Mouse (Mus musculus) right cerebral cortex, adult 18-20 months (tissue): ENCODE results near the gene Prmt7.

Experiments used
- DNase-seq: peaks from one replicate; pipeline ENCODE4 v3.0.0; 2022; ENCODE audit warnings: mixed read lengths

Gene Prmt7

DNA sequence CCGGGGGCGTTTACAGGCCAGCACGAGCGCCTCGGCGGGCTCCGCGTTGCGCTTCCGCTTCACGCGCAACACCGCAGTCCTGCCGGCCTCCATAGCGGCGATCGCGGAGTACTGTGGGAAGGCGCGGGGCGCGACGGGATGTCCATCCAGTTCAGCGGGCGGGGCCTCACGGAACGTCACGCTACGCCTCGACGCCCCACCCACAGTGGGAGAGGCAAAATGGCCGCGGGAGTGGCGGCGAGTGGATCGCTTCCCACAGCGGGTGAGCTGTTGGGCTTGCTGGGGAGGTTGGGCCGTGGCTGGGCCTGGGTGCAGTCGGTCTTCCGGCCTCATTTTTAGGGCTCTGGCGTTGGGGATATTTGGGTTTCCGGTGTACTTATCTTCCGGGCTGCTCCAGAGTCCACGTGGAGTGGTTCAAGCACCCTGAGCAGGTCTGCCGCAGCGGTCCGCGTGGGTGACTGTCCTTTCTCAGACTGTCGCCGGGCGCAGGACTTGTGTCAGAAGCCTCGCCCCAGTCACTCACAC lies at the start of gene Prmt7, which contains the start of gene Slc7a6os:
TSS of gene Prmt7 (plus strand) at position 116 of the 525 bp plus-strand sequence.
TSS of gene Slc7a6os (minus strand) at position 115 of the 525 bp plus-strand sequence.
- peak; percentile 97 for DNase-seq

DNA sequence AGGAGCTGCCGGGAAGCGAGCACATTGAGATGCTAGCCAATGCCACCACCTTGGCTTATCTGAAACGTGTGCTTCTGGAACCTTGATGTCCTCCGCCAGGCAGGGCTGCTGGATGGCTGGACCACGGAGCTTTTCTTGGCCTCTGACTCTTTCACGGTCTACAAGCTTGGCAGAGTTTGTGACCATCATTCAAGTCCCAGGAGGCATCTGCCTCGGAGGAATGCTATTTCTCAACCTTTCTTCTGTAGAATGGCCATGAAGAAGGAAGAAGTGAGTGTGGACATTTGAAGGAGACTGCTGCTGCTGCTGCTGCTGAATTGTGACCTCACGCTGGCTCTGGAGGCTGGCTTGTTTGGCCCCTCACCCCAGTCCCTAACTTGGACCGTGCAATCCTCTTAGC lies 47.5 kb upstream of the Prmt7 start:
- no peak for DNase-seq

DNA sequence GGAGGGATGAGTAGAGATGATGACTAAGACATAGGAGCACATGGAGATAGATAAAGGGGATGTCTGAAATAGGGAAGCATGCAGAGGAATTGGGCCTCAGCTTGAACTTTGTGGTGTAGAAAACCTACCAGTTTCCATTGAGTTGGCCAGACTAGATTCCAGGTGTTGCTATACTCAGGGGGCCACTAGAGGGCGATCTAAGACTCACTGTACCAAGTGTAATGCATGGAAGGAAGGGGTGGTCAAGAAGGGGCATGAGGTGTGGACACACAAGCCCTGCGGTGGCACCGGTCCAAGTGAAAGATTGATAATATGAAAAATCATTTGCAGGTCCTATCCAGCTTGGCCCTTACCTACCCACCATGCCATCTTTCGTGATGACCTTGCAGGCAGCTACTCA lies 45.3 kb upstream of the Prmt7 start:
- DNase-seq, result peak; percentile 69

DNA sequence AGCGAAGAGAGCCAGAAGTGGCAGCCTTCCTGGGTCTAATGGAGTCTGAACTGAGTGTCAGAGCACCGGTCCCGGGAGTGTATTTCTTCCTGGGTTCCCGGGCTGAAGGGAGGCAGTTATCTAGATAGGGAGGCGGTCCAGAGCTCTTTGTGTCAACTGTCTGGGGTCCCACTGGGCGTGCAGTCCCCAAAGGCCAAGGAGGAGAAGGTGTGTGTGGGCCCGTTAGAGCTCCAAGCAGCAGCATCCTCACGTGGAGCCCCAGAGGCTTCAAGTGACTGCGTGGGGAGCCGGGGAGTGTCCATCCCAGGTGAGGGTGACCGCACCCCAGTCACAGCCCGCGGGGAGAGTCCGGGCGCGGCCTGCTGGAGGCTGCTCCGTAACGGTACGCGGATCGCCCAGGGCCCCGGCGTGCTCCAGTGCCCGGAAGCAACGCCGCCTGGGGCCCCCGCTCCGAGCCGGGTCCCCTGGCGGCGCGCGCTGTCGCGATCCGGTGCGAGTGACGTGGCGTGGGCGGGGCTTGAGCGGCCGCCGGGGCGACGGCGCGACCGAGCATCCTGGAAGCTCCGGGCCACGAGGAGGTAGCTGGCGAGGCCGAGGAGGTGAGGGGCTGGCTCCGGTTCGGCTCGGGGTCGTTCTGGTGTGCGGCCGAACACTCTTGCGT lies 42.2 kb upstream of the Prmt7 start, which contains the start of gene Slc7a6:
TSS of gene Slc7a6 (plus strand) at position 502 of the 661 bp plus-strand sequence.
- peak; percentile 92 for DNase-seq

DNA sequence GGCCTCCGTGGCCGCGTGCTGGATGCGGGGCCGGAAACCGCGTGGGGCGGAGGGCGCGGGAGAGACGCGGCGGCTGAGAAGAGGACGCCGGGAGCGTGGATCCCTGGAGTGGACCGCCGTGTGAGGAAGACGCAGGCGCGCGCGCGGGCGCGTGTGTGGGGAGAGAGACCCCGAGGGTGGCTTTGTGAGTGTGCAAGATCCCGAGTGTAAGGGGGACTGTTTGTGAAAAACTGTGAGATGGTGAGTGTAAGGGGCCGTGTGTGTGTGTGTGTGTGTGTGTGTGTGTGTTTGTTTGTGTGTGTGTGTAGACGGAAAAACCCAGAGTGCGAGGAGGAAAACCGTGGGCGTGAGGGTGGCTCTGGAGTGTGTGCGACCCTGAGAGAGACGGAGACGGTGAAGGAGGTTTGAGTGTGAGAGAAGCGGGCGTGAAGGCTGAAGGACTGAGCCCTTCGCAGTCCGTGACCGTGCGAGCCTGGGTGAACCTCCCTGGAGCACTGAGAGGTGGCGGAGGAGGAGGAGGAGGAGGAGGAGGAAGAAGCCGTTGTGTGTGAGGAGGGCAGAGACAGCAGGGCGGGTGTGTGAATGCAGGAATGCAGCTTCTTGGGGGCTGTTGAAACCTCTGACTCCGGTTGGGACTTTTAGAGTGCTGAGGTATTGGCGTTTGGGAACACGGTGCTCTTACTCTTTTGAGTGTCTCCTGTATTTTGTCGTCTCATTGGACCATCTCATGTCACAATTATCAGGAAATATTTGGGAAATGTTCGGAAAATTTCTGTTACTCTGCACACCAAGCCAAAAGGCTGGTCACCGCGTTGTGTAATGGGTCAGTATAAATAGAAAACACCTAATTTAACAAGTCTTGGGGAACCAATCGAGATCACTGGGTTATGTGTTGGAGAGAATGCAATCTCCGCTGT lies 41.5 kb upstream of the Prmt7 start:
- DNase-seq, result peak; percentile 40

DNA sequence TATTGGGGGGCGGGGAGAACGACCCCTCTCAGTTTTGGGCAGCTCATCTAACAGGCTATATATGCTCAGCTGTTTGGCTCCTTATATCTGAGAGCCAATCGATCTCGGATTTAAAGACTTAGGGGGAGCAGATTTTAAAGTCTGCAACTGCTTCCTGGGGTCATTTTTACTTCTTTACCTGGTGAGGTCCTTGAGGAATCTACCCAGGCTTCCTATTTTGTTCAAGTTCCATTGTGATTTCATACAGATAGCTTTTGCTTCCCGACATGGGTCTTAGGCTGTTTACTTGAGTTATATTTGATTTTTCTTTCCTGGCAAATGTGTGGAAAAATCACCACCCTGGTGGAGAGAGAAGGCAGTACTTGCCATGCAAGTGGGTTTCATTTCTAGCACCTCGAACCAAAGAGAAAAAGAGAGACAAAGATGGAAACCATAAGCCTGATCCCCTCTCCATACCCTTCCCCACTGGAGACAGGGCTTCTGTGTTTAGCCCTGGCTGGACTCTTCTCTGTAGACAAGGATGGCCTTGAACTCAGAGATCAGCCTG lies 40.7 kb upstream of the Prmt7 start:
- DNase-seq, result no peak

DNA sequence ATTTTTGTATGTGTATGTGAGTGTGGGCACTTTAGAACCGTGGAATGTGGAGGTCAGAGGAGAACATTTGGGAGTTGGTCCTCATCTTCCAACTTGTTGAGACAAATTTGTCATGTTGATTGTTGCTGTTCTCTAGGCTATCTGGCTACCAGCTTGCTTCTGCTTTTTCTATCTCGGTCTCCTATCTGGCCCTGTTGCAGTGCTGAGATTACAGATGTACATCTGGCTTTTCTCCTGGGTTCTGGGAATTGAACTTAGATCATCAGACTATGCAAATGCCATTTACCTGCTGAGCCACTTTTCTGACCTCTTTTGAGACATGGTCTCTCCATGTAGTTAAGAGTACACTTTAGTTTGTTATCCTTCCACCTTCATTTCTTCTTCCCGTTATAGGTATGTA lies 37.2 kb upstream of the Prmt7 start:
- DNase-seq, result no peak

DNA sequence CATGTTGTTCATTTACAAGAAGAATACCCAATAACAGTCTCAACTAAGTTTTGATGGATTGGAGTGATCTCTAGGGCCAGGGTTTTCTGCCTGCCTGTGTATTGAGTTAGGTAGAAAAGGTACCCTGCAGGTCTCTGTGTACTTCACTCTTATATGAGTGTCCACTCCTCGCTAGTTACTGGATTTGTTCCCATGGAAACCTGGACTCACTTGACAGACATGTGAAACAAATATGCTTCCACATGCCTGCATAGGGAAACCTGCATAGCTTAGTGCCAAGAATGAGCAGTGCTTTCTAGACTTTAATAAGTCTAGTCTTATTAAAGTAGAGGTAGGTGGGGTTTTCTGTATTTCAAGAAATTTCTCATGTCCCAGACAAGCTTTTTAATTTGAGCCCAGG lies 33.8 kb upstream of the Prmt7 start:
- no peak for DNase-seq

DNA sequence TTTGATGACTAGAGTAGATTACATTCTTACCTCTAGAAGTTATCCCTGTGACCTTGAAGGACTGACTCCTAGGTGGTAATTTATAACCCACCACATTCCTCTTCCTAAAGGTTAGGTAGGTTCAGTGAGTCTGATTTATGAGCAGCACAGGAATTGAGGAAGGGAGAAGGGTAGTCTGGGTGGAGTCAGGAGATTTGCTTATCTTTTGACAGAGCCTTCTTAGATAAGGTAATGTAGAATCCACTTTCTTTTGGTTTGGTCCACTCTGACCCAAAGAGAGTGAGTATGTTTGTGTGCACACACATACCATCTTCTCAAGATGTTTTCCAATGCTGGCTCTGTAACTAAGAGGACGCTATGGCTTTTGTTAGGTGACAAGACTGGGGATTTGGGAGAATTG lies 33.1 kb upstream of the Prmt7 start:
- DNase-seq, result no peak

DNA sequence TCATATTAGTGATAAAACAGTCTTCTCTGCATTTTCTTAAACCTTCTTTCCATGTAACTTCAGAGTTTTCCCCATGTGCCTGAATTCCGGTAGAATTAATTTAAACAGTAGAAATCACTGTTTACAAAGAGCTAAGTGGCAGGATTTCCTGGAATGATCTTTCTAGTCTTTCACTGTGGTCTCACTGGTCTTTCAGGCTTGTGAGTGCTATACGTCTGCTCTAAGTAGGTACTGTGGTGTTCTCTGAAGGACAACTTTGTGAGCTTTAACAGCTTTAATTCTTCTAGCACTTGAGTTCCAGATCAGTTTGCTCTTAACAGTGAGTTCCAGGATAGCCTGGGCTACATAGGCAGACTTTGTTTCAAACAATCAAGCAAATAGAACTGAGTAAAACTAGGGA lies 32.3 kb upstream of the Prmt7 start:
- DNase-seq, result no peak

DNA sequence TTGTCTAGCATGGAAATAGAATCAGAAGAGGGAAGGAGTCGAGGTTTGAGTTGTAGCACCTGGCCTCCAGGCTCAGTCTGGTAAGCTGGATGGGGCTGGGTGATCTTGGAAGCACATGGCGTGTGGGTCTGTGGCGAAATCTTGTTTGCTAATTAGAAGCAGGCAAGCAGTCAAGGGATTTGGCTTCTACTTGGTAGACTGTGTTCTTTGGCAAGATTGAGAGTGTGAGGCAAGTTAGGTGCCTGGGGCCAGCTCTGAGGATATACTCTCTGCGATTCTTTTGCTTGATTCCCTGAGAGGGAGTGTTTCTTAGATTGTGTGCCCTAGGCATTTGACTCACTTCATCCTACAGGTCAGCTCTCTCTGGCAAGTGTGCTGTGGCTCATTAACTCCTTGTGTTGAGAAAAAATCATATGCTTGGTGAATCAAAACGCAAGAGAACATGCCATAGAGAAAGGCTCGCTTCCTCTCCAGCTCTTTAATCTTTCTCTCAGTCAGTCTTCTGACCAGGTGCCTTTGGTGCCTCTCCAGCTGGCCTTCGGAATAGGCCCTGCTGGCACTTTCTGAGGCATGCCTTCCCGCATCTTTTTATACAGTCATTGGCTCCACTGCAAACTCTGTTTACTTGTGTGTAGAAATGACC lies 25.0 kb upstream of the Prmt7 start:
- peak; percentile 28 for DNase-seq

DNA sequence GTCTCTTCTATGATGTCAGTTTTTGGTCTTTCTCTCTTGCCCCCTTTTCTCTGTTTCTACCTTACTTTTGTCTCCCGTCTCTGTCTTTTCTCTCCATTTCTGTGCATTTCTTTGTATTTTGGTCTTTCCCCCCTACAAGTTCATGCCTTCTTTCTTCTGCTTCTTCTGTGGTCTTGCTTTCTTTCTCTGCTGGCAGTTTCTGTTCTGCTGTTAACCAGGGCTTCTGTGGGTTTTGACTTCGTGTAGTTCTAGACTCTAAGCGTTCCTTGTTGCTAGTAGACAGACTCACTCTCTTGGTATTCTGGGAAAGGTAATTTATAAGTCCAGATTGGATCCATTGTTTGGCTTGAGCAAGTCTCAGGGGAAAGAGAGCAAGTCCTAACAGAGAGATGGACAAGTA lies 24.3 kb upstream of the Prmt7 start:
- no peak for DNase-seq

DNA sequence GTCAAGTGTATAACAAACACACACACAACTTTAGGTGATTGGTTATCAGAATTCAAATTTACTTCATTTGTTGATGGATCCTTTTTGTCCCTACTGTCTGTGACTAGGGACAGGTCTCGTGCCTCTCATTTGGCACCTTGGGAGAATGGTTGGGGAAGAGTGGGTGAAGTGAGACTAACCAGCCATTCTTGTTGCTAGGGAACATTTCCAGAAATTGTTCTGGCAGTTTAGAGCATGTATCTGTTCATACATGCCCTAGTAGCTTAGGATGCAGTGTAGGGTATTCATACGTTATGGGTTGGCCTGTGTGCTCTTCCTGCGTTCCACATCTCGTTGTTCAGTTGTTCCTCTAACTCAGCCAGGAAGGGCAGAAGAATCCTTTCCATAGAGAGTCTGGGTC lies 21.6 kb upstream of the Prmt7 start:
- DNase-seq, result no peak

DNA sequence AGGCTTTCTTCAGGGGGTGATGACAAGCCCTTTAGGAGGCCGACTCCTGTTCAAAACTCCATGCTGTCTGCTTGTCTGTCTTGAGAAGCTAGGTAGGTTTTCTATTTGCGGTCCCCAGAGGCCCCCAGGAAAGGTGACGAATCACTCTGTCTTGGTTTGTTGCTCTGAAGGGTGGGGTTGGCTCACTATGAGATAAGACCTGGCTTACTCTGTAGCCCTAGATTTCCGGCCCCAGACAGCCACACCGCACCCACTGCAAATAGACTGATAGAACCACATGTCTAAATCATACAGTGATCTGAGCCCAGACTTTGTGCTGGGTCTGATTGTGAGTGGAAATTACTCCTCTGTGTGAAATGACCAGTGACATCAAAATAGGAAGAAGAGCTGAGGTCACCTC lies 19.1 kb upstream of the Prmt7 start:
- DNase-seq, result no peak

DNA sequence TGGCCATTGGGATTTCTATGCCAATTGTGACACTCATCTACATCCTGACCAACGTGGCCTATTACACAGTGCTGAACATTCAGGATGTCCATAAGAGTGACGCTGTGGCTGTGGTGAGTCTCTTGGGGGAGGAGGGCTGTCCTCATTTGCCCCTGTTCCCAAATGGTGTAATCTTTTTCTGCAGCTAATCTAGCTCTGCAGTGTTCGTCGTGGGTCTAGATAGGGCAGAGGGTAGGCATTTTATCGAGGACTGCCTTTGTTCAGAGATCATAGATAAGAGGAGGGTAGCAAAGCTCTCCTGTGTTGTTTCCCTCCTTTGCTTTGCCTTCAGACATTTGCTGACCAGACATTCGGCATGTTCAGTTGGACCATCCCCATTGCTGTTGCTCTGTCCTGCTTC lies 17.6 kb upstream of the Prmt7 start:
- no peak for DNase-seq

DNA sequence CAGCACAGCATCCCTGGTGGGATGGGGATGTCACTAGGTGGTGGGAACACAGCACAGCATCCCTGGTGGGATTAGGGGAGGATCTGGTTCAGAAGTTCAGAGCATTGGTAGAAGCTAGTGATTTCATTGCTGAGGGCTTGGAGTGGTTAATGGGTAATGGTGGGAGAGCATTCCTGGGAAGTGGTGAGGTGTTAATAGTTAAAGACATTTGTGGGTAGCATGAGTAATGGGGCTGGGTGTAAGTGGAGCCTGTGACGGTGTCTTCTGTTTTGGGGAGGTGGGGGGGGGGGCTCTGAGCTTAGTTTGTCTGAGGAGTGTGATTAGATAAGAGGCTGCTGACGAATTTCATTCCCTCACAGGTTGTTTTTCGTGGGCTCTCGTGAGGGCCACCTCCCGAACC lies 16.7 kb upstream of the Prmt7 start:
- no peak for DNase-seq

DNA sequence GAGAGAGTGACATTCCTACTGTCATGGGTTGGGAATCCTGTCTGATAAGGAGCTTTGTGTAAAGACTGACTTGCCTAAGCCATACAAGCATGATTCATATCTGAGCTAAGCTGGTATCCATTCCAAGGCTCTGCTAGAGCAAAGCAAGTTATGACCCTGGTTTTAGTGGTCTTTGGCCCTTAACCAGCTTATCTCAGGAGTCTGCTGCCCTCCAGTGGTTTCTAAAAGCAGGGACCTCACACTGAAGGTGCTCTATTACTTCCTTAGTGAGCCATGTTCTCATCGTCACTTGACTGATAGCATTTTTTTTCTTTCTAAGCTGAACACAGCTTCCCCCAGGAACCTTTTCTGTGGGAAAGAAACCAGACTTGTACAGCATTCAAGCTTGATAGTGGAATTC lies 12.0 kb upstream of the Prmt7 start:
- DNase-seq, result no peak

DNA sequence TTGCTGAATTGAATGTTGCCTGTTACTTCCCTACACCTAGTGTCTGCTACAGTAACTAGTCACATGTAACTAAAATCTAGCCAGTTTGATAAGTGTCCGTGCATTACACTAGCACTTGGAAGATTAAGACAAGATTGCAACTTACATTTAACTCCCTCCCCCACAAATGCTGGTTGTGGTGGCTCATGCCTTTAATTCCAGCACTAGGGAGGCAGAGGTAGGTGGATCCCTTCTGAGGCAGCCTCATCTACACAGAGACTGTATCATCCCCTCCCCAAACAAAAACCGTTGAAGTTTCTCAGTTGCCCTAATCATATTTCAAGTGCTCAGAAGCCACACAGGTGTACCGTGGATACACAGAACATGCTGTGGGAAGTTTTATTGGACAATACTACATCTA lies 11.1 kb upstream of the Prmt7 start:
- peak; percentile 33 for DNase-seq

DNA sequence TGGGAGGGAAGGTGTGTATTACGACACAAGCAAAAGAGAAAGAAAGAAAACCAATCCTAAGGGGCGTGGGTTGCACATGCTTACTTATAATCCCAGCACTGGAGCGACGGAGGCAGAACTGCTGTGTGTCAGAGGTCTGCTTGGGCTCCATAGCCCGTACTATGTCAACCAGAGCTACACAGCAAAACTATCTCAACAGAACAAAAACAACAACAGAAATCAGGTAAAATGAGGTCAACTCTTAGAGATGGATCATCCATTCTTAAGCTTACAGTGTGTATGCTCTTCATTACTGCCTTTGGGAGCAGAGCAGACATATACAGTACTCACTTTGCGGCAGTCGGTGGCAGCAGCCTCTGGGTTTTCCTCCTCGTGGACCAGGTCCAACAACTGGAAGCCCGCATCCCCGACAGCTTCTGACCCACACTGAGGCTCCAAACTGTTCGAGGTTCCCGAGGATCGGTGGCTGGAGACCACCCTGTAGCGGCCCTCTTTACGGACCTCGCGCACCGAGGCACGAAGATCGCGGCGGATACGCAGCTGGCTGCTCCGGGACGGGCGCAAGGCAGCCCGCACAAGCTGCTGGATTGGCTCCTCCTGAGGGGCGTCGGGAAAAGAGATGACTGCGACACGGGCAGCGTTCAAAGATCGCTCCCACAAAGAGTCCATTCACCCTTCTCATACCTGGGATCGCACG lies 553 bp upstream of the Prmt7 start:
- no peak for DNase-seq

DNA sequence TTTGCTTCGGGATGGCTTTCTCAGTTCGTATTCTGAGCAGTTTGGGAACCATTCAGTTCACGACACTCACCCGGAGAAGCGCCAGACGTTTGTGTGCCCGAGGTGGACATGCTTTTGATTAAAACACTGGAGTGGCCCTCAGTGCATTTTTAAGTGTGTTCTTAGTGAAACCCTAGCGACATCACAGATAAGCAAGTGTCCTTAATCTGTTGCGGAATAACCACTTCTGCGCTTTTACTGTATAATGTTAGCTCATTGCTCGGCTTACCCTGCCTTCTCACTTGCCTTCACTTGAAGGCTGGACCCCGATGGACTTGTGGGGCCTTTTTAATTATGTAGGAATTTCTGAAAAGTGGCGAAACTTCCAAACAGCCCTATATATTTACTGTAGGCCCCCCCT lies 685 bp downstream of the Prmt7 start:
- DNase-seq, result no peak

DNA sequence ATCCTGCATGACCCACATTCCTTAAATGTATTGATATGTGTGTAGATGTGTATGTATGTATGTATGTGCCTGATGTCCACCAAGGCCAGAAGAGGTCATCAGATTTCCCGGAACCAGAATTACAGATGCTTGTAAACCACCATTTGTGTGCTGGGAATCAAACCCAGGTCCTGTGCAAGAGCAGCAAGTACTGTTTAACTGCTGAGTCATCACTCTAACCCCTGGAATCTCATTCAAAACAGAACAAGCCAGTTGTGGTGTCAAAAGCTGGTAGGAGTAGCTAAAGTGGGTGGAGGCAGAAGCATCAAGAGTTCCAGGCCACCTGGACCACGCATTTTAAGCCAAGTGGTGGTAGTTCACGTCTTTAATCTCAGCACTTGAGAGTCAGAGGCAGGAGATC lies 3.2 kb downstream of the Prmt7 start:
- DNase-seq, result no peak

DNA sequence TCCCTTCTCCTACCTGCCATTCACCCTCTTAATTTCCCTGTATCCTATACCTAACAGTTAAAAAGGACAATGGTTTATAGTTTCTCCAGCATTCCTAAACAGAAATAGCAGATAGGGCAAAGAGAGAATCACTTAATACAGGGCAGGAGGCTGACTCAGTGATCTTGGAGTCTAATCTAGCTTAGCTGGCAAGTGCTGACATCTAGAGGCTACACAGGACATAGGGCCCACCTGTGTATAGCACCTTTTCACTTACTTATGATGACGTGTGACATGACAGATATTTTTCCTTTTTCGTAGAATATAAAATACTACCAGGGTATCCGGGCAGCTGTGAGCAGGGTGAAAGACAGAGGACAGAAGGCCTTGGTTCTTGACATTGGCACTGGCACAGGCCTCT lies 8.9 kb downstream of the Prmt7 start:
- DNase-seq, result no peak

DNA sequence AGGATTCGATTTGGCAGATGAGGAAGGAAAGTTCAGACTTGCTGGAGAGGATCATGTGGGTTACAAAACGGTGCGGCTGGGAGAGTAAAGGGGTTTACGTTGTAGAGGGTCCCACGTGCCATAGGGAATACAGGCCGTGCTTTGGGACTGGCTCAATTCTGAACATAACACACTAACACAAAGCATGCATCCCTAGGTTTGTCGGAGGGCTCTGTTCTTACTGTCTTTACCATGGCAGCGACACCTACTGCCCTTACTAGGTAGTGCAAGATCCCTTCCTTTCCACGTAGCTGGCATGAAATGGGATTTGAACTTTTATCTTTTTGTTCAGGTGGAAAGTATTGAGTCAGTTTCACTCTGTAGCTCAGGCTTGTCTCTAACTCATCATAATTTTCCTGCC lies 15.9 kb downstream of the Prmt7 start:
- DNase-seq, result no peak
